Mouse (Mus musculus): ENCODE data around the gene Tox4.

GRCm38 (mm10) chr14:52338751-52339511 is 60.0 kb downstream of the Tox4 start:
- TF ChIP-seq POLR2A (IDR thresholded peaks at IDR 0.05; ENCODE audit: control insufficient read depth, extremely low read depth, insufficient read depth, low read length, poor library complexity) (no peak), CTCF (IDR thresholded peaks at IDR 0.05; ENCODE audit: borderline replicate concordance, control insufficient read depth, extremely low read depth, insufficient read depth, low read length, poor library complexity) (no peak)
